Mouse (Mus musculus): ENCODE measurements at regions not wholly inside any gene's neighbourhood (a gene's known extent, or its start where the extent isn't known, plus 50 kb on each side); places are given as distances from the start of the nearest gene placed in this dataset.

DNA sequence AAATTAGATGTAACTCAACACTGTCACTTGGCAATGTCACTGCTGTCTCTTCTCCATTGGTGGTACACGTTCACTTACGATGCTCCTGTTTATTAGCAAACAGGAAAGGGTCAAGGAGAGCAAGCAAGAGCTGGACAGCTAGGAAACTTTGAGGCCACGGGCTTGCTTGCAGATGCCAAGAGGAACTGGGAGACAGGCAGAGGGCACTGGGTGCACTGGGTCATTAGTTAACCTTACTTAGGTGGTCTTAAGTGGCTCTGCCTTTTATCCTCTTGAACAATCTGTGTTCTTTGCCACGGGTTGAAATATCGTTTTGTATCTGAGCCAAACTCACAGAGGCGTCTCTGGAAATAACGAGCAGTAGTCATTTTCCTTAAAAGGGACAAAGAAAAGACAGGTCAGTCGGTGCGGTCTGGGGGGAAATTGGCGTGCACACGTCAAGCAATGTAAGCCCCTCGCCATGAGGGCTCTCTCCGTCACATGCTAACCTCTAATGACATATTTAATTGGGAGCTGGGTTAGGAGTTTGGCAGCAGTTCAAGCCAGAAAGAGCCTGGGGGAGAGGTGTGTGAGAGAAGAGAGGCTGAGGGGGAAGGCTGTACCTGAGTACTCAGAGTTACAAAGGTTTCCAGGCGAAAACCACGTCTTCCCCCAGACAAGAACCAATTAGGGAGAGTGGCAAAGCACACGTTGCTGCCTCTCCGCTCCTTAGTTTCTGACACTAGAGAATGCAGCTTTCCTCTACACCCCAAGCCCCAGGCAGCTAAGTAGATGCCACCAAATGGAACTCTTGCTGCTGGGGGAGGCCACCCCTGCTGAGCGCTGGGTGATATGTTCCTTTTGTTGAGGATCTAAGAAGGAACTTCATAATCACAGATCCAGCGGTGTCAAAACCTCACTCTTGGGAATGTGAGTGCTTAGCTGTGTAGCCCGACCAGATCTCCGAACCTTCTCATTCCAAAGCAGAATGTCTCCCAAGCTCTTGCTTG, 140.0 kb upstream of the Tut7 start:
- DNase-seq (ENCODE audit: low spot score): no peak

- no peak for DNase-seq (ENCODE audit: low spot score)
These were observed 133.5 kb upstream of the Tut7 start for GRCm38 (mm10) chr13:59956441-59956840.

- no peak for DNase-seq (ENCODE audit: low spot score)
These were observed 129.9 kb upstream of the Tut7 start for GRCm38 (mm10) chr13:59952809-59953208.

DNA sequence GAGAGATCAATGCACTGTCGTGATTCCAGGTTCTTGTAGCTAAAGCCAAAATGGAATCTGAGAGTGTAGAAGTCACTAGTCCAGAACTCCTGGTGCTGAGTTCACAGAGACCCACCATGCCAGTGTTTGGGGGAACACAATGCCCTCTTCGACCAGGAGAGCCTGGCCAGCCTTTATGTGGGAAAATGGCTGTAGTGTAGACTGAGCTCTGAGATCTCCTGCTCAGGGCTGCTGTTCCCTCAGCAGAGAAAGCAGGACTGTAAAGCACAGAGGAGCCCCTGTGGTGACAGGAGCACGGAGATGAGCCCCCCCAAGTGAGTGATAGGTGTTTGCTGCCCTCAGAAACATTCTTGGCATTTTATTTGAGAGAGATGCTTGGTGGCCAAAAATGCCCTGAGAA, 129.2 kb upstream of the Tut7 start:
- DNase-seq (ENCODE audit: low spot score): no peak

GRCm38 (mm10) chr13:59950281-59950680, 127.3 kb upstream of the Tut7 start:
- no peak for DNase-seq (ENCODE audit: low spot score)

- DNase-seq (ENCODE audit: low spot score): no peak
These were observed 126.5 kb upstream of the Tut7 start for GRCm38 (mm10) chr13:59949471-59949870.

- no peak for DNase-seq (ENCODE audit: low spot score)
These were observed 125.7 kb upstream of the Tut7 start for GRCm38 (mm10) chr13:59948496-59949138.

DNA sequence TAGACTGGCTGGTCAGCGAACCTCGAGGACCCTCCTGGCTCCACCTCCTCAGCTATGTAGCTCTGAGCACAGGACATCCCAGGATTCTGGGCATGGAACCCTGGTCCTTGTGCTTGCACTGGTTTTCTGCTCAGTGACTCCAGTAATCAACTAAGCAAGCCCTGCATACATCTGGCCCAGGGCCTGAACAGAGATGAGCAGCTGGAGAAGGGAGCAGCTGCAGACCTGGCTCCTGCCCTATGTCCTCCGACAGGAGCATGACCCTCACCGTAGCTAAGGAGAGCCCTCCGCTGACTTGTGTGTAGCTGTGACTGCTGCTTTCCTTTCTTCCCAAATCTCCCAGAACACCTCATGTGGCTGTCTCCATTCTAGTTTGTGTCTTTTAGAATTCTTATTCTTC, 124.5 kb upstream of the Tut7 start:
- DNase-seq (ENCODE audit: low spot score): no peak

DNA sequence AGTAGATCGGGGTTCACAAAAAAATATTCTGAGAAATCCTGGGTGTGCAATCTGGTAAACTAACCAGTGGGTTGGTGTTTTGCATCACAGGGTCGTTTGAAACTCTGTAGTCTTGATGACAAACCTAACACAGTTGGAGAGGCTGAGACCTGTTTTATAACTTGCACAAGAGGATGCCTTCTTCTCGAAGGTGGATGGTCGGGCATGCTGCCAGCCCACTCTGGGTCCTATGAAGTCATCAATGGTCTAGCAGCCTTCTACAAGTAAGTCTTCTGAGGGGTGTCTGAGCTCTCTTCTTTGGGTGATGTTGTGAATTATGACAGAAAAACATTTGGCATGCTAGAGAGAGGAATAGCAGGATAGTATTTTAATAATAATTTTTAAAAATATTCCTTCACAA, 123.6 kb upstream of the Tut7 start:
- DNase-seq (ENCODE audit: low spot score): no peak

DNA sequence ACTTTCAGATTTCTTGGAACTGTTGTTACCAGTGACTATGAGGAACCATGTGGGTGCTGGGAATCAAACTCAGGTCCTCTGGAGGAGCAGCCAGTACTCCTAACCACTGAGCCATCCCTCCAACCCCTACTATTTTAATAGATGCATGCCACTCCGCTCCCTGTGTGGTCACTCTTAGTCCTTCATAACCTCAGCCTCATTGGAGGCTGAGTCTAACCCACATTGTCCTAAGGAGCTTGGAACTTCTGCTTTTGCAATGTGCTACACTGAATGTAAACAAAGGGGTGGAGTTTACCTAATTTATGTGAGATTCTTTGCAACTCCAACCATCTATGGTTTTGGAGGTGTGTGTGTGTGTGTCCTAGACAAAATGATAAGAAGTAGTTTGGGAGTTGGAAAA, 122.7 kb upstream of the Tut7 start:
- DNase-seq (ENCODE audit: low spot score): no peak

- DNase-seq (ENCODE audit: low spot score): no peak
These were observed 120.7 kb upstream of the Tut7 start for GRCm38 (mm10) chr13:59943602-59944140.

GRCm38 (mm10) chr13:59943020-59943419, 120.1 kb upstream of the Tut7 start:
- DNase-seq (ENCODE audit: low spot score): no peak

GRCm38 (mm10) chr13:59941519-59941918, 118.6 kb upstream of the Tut7 start:
- no peak for DNase-seq (ENCODE audit: low spot score)

DNA sequence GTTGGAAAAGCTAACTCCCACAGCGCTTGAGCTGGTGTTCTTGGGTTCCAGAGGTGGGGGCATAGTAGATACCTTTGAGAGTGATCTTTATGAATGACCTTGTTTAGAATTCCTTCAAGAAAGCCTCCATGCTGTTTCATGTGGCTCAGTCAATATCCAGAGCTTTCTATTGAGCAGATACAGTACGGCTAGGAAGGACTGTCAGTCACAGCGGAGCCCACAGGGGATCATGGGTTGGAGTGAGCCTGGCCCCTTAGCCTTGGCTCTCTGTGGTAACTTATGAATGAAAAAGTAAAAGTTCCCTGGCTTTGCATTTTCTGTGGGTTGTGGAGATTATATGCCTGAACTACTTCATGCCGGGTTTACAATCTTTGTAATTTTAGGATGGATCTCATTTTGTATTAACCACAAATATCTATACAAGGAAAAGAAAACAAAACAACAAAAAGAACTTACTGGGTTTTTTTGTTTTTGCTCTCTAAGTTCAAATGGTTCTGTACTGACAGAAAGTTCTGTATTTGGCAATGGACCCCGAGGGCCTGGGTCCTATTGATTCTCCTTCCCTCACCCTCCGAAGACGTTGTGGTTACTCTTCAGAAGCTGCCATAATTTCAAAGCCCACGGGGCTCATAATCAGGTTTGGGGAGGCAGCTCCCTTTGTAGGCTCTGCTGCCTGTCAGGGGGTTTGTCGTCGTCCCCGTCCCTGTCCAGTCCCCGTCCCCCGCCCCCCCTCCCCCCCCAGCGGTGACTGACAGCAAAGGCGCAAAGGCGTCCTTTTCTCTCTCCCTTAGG, 117.7 kb upstream of the Tut7 start:
- DNase-seq (ENCODE audit: low spot score): no peak

DNA sequence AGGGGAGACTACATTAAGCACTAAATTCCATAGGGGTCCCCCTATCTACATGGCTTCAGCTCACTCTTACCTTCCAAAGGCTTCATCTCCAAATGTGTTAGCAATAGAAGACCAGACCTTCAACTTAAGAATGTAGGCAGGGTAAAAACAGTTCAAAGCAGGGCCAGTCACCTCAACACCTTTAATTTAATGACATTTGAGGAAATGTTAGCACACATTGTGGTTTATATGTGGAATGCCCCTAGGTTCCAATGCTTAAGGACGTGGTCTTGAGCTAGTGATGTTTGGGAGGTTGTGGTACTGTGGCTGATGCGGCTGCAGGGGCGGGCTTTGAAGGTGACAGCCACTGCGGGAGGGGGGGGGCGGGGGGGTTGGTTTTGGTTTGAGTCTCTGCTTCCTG, 116.9 kb upstream of the Tut7 start:
- no peak for DNase-seq (ENCODE audit: low spot score)

- DNase-seq (ENCODE audit: low spot score): no peak
These were observed 114.2 kb upstream of the Tut7 start for GRCm38 (mm10) chr13:59937147-59937546.

- DNase-seq (ENCODE audit: low spot score): no peak
These were observed 111.6 kb upstream of the Tut7 start for GRCm38 (mm10) chr13:59934556-59934955.

DNA sequence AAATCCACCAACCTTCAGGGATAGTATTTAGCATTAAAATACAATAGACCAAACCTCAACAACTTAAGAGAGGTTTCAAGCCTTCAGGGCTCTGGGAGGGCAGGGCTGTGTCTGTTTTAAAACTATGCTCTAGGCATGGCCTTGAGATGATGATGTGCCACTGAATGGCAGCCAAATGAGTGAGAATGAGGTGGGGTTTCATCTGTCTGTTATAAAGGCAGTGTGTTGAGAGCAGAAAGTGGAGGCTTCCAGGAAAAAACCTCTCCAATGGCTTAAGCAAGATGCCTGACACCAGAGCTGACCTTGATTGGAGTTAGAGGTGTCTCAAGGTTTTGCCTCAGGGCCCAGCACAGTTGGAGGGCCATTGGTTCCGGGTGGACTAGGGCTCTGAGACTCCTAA, 111.1 kb upstream of the Tut7 start:
- DNase-seq (ENCODE audit: low spot score): no peak

GRCm38 (mm10) chr13:59927379-59928111, 104.6 kb upstream of the Tut7 start:
- DNase-seq (ENCODE audit: low spot score): no peak

DNA sequence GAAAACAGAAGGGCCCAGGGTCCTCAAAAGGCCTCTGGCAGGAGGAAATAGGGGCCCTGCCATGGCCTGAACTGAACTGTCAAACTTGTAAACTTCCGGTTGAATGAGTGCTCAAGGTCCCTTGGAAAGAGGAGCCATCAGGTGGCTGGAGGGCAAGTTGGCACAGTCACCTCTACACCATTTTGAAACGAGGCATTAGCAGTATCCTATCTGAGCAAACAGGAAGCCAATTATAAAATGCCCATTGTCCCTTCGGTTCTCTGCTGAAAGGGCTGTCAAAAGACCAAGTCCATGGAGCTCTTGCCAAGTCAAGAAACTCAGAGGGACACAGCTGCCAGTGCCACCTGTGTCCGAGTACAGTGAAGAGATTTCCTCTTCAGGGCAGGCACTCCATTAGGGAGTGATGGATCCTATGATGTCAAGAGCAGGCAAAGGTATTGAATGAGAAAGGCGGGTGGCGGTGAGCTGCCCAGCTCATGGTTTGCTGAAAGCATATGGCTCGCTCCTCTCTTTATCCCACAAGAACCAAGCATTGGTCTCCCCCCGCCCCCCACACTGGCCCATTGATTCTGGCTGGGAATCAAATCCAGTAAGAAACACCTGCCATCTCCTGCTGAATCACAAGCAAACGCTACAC, 103.0 kb upstream of the Tut7 start:
- no peak for DNase-seq (ENCODE audit: low spot score)

- no peak for DNase-seq (ENCODE audit: low spot score)
These were observed 94.2 kb upstream of the Tut7 start for GRCm38 (mm10) chr13:59917185-59917584.

Data from ovary, postnatal 36 days (tissue).